Mouse (Mus musculus) left cerebral cortex, postnatal 4 days (tissue): ENCODE data around the gene Mlxipl. TPM values are rescaled to one million over a fixed set of nuclear protein-coding genes. Genes with fewer than 3 reads are reported as not detected.

Source experiments
- DNase-seq: peaks from one replicate; pipeline ENCODE4 v3.0.0-alpha.2; 2022
- intact Hi-C: fragments of 180-260 bp; cut with DNase I; formaldehyde crosslinking; loops from one replicate; pipeline ENCODE4 v1.15.1; 2025
- total RNA-seq, 2 experiments: library from RNA; stranded (reverse); gene quantifications; 2 replicates each; pipeline ENCODE4 v1.2.3; 2021

Gene Mlxipl
- total RNA-seq, 2 experiments from 2014 or later = 1.6 to 2.4 TPM

GRCm38 (mm10) chr5:135134534-135134933 is 44.8 kb downstream of the Mlxipl start:
- DNase-seq = peak; percentile 40
- intact Hi-C loops = no loop called here

GRCm38 (mm10) chr5:135139881-135140280 is 50.2 kb downstream of the Mlxipl start:
- no peak for DNase-seq

GRCm38 (mm10) chr5:135144469-135144868 is 54.8 kb downstream of the Mlxipl start:
- DNase-seq = no peak
- intact Hi-C loops = no loop called here

More at GRCm38 (mm10) chr5:135139881-135140280, 50.2 kb downstream of the Mlxipl start:
- intact Hi-C loops = no loop called here

GRCm38 (mm10) chr5:135145532-135145931 is 55.8 kb downstream of the Mlxipl start:
- intact Hi-C loops = no loop called here
- no peak for DNase-seq

GRCm38 (mm10) chr5:135145955-135146354 is 56.3 kb downstream of the Mlxipl start:
- intact Hi-C loops = no loop called here
- DNase-seq = no peak

- intact Hi-C loops = no loop called here
- no peak for DNase-seq
Measured at GRCm38 (mm10) chr5:135148715-135149052, 59.0 kb downstream of the Mlxipl start.

- intact Hi-C loops = no loop called here
Measured at GRCm38 (mm10) chr5:135149053-135149819, 59.5 kb downstream of the Mlxipl start, which contains the start of gene Tbl2. Tbl2 (plus strand) TSS chr5:135149657.

GRCm38 (mm10) chr5:135149820-135150178 is 60.1 kb downstream of the Mlxipl start:
- DNase-seq = no peak
- intact Hi-C loops = no loop called here

More at GRCm38 (mm10) chr5:135149053-135149819, 59.5 kb downstream of the Mlxipl start, which contains the start of gene Tbl2:
- peak; percentile 99 for DNase-seq

GRCm38 (mm10) chr5:135156496-135156895 is 66.8 kb downstream of the Mlxipl start:
- intact Hi-C loops = no loop called here
- no peak for DNase-seq

- intact Hi-C loops = no loop called here
- DNase-seq = no peak
Measured at GRCm38 (mm10) chr5:135161221-135161620, 71.5 kb downstream of the Mlxipl start.

- intact Hi-C loops = no loop called here
Measured at GRCm38 (mm10) chr5:135161650-135162049, 72.0 kb downstream of the Mlxipl start.

GRCm38 (mm10) chr5:135162361-135162760 is 72.7 kb downstream of the Mlxipl start:
- intact Hi-C loops = no loop called here
- no peak for DNase-seq

More at GRCm38 (mm10) chr5:135161650-135162049, 72.0 kb downstream of the Mlxipl start:
- no peak for DNase-seq

- DNase-seq = no peak
- intact Hi-C loops = no loop called here
Measured at GRCm38 (mm10) chr5:135162821-135163220, 73.1 kb downstream of the Mlxipl start.

GRCm38 (mm10) chr5:135166909-135167308 is 77.2 kb downstream of the Mlxipl start:
- intact Hi-C loops = no loop called here
- no peak for DNase-seq

GRCm38 (mm10) chr5:135167469-135167868 is 77.8 kb downstream of the Mlxipl start:
- intact Hi-C loops = no loop called here
- no peak for DNase-seq

- peak; percentile 98 for DNase-seq
- intact Hi-C loops = no loop called here
Measured at GRCm38 (mm10) chr5:135168063-135169062, 78.7 kb downstream of the Mlxipl start, which contains the start of gene Bcl7b. Bcl7b (plus strand) TSS chr5:135168283.

GRCm38 (mm10) chr5:135169479-135169878 is 79.8 kb downstream of the Mlxipl start:
- intact Hi-C loops = no loop called here
- no peak for DNase-seq

GRCm38 (mm10) chr5:135171688-135172220 is 82.1 kb downstream of the Mlxipl start:
- no peak for DNase-seq
- intact Hi-C loops = loop anchor here (10.0 kb wide), 1 partner anchor 157 kb away; no protein-coding TSS in a partner anchor

- DNase-seq = no peak
- intact Hi-C loops = loop anchor here (10.0 kb wide), 1 partner anchor 158 kb away; no protein-coding TSS in a partner anchor
Measured at GRCm38 (mm10) chr5:135172986-135173385, 83.3 kb downstream of the Mlxipl start.

GRCm38 (mm10) chr5:135175086-135175485 is 85.4 kb downstream of the Mlxipl start:
- DNase-seq = no peak

GRCm38 (mm10) chr5:135178523-135178922 is 88.8 kb downstream of the Mlxipl start:
- DNase-seq = no peak
- intact Hi-C loops = loop anchor here (10.0 kb wide), 1 partner anchor 164 kb away; no protein-coding TSS in a partner anchor

More at GRCm38 (mm10) chr5:135175086-135175485, 85.4 kb downstream of the Mlxipl start:
- intact Hi-C loops = loop anchor here (10.0 kb wide), 1 partner anchor 160 kb away; no protein-coding TSS in a partner anchor
